ENCODE assay signal across 20 mouse cellular contexts in genomic region chr2:41052908-41053307, GRCm38 (mm10).
A peak's percentile ranks its signal among the peaks of the same experiment; 100 is the strongest.
DNase-seq lines count a peak whose midpoint lies in the region; ATAC-seq and TF ChIP-seq lines count a peak whose summit lies in the region.
"Had no signal": no experiment of that assay in that cellular context is flagged by ENCODE, and none has a peak within 500 bp of the region (broad histone marks: within the 10 kb centered on the region; RNA-seq: fewer than 3 reads in every experiment).

No protein-coding gene starts in this region.

- no peaks in the 10 kb centered on the region for H3K36me3 ChIP-seq in forebrain, embryonic 14.5 days (ENCODE audit: control insufficient read depth, insufficient read depth, low read length)
- H3K36me3 ChIP-seq in forebrain, embryonic 10.5 days (replicated peaks) = no peaks in the 10 kb centered on the region
- no peaks in the 10 kb centered on the region for H3K36me3 ChIP-seq in forebrain, postnatal 0 days (ENCODE audit: insufficient read depth)
- H3K36me3 ChIP-seq: embryonic facial prominence, embryonic 13.5 days; embryonic facial prominence, embryonic 15.5 days had no signal

- H3K27ac ChIP-seq in forebrain, embryonic 14.5 days (ENCODE audit: low read depth, low read length) = no peak overlapping the region
- no peak overlapping the region for H3K27ac ChIP-seq in forebrain, embryonic 10.5 days
- no peak overlapping the region for H3K27ac ChIP-seq in forebrain, postnatal 0 days (ENCODE audit: low read depth, low read length)
- H3K27ac ChIP-seq: embryonic facial prominence, embryonic 13.5 days; embryonic facial prominence, embryonic 15.5 days had no signal

- TF ChIP-seq POLR2A in brain, embryonic 14.5 days (IDR thresholded peaks at IDR 0.05; ENCODE audit: borderline replicate concordance, extremely low read depth, insufficient read depth, insufficient read length, poor library complexity, severe bottlenecking) = no peak

- H3K27me3 ChIP-seq in forebrain, embryonic 14.5 days (replicated peaks; ENCODE audit: control insufficient read depth, insufficient read depth, low read length) = no peaks in the 10 kb centered on the region
- H3K27me3 ChIP-seq in forebrain, embryonic 10.5 days (ENCODE audit: poor library complexity, severe bottlenecking) = no peaks in the 10 kb centered on the region
- H3K27me3 ChIP-seq in forebrain, postnatal 0 days (ENCODE audit: insufficient read depth, low read length) = no peaks in the 10 kb centered on the region
- H3K27me3 ChIP-seq: embryonic facial prominence, embryonic 13.5 days; embryonic facial prominence, embryonic 15.5 days had no signal

- TF ChIP-seq CTCF in brain, embryonic 14.5 days (IDR thresholded peaks at IDR 0.05; ENCODE audit: borderline replicate concordance, extremely low read depth, insufficient read depth, insufficient read length) = no peak
- TF ChIP-seq CTCF in forebrain, postnatal 0 days (IDR thresholded peaks at IDR 0.05; ENCODE audit: low read depth) = no peak

- ATAC-seq in forebrain, embryonic 14.5 days = peak; percentile 42; the same call in 1 of the 2 replicates
- peak; percentile 32; the same call in 1 of the 2 replicates for ATAC-seq in forebrain, postnatal 0 days

- H3K4me1 ChIP-seq in forebrain, embryonic 14.5 days (ENCODE audit: control insufficient read depth, insufficient read depth, low read length) = no peaks in the 10 kb centered on the region
- no peaks in the 10 kb centered on the region for H3K4me1 ChIP-seq in forebrain, embryonic 10.5 days
- H3K4me1 ChIP-seq in forebrain, postnatal 0 days (ENCODE audit: insufficient read depth) = no peaks in the 10 kb centered on the region
- H3K4me1 ChIP-seq: embryonic facial prominence, embryonic 13.5 days; embryonic facial prominence, embryonic 15.5 days had no signal

- DNase-seq in forebrain, embryonic 14.5 days (ENCODE audit: low spot score) = peak; percentile 25
- DNase-seq in forebrain, embryonic 10.5 days (ENCODE audit: extremely low spot score, low spot score) = no peak
- peak; percentile 17 for DNase-seq in brain, adult 2 months (ENCODE audit: low read depth, low spot score)
- DNase-seq in brain, embryonic 14.5 days (ENCODE audit: low read depth) = peak; percentile 62
- no peak for DNase-seq in forebrain, postnatal 0 days
- no peak for DNase-seq in ovary, postnatal 36 days (ENCODE audit: low spot score)
- DNase-seq in lung, postnatal 25 days (ENCODE audit: low spot score) = no peak
- DNase-seq: adrenal gland, adult 2 months; adrenal gland, postnatal 10 days; adrenal gland, postnatal 25 days; cerebellum, adult 11 months; cerebellum, adult 18-20 months; cerebellum, adult 8-10 months; cerebellum, adult 9-11 months; cerebellum, postnatal 14 days; cerebellum, postnatal 36 days; embryo, embryonic 11 days had no signal

- no peaks in the 10 kb centered on the region for H3K9me3 ChIP-seq in forebrain, embryonic 14.5 days (replicated peaks; ENCODE audit: control insufficient read depth, low read length)
- H3K9me3 ChIP-seq in forebrain, embryonic 10.5 days = no peaks in the 10 kb centered on the region
- no peaks in the 10 kb centered on the region for H3K9me3 ChIP-seq in forebrain, postnatal 0 days (ENCODE audit: low read length)
- H3K9me3 ChIP-seq: embryonic facial prominence, embryonic 13.5 days; embryonic facial prominence, embryonic 15.5 days had no signal

- H3K4me2 ChIP-seq in forebrain, embryonic 14.5 days (ENCODE audit: low read length) = no peak overlapping the region
- no peak overlapping the region for H3K4me2 ChIP-seq in forebrain, postnatal 0 days (ENCODE audit: low read depth)
- H3K4me2 ChIP-seq: embryonic facial prominence, embryonic 13.5 days; embryonic facial prominence, embryonic 15.5 days had no signal

- WGBS in forebrain, embryonic 14.5 days = 54% methylated on average over 3 of the region's 3 CpGs
- WGBS in forebrain, embryonic 10.5 days = 88% methylated on average over 3 of the region's 3 CpGs
- WGBS in forebrain, postnatal 0 days = 54% methylated on average over 3 of the region's 3 CpGs

- no peak overlapping the region for H3K4me3 ChIP-seq in forebrain, embryonic 14.5 days (ENCODE audit: low read depth, low read length)
- no peak overlapping the region for H3K4me3 ChIP-seq in forebrain, embryonic 10.5 days
- H3K4me3 ChIP-seq in forebrain, postnatal 0 days (ENCODE audit: low read depth, low read length) = no peak overlapping the region
- H3K4me3 ChIP-seq: embryonic facial prominence, embryonic 13.5 days; embryonic facial prominence, embryonic 15.5 days; erythroblast, embryonic 14.5 days had no signal

- no peak overlapping the region for H3K9ac ChIP-seq in forebrain, embryonic 14.5 days (ENCODE audit: low read length)
- no peak overlapping the region for H3K9ac ChIP-seq in forebrain, postnatal 0 days
- H3K9ac ChIP-seq: embryonic facial prominence, embryonic 13.5 days; embryonic facial prominence, embryonic 15.5 days had no signal

Comparison
In these comparisons a context has a peak if more than half of its experiments do, and no peak if none do; other contexts are left out.
1. DNase-seq: peak in forebrain, embryonic 14.5 days (single experiment), brain, adult 2 months (single experiment) and brain, embryonic 14.5 days (single experiment); none in forebrain, embryonic 10.5 days (single experiment), forebrain, postnatal 0 days (single experiment), ovary, postnatal 36 days (single experiment) and lung, postnatal 25 days (single experiment).